Mouse (Mus musculus) hindbrain, embryonic 16.5 days (tissue): ENCODE measurements around the gene Twist2. TPM values are rescaled to one million over a fixed set of nuclear protein-coding genes. Genes with fewer than 3 reads are reported as not detected.

Source experiments
- ATAC-seq: fragments of 200-750 bp; cut with Nextera tagmentation; 2 replicates; pipeline ENCODE4 v1.8.0; 2017; ENCODE audit warnings: moderate TSS enrichment, moderate library complexity
- H3K27ac ChIP-seq: fragments of 300-500 bp; sonication (generic); 2 replicates; pipeline ENCODE4 v1.5.1; 2014; ENCODE audit warnings: low read depth, mild to moderate bottlenecking, control low read depth, low read length, moderate library complexity
- H3K27me3 ChIP-seq: fragments of 300-500 bp; sonication (generic); replicated peaks from 2 replicates; pipeline ENCODE4 v1.6.1; 2014; ENCODE audit warnings: low read length; ENCODE audit not compliant: control insufficient read depth, insufficient read depth
- H3K36me3 ChIP-seq: fragments of 300-500 bp; sonication (generic); 2 replicates; pipeline ENCODE4 v1.6.1; 2014; ENCODE audit warnings: mild to moderate bottlenecking, low read length, moderate library complexity, mixed read lengths; ENCODE audit not compliant: control insufficient read depth, insufficient read depth
- H3K4me1 ChIP-seq: fragments of 300-500 bp; sonication (generic); 2 replicates; pipeline ENCODE4 v1.6.1; 2014; ENCODE audit warnings: low read depth, low read length; ENCODE audit not compliant: control insufficient read depth, insufficient read depth
- H3K4me2 ChIP-seq: fragments of 300-500 bp; sonication (generic); 2 replicates; pipeline ENCODE4 v1.6.1; 2014; ENCODE audit warnings: mild to moderate bottlenecking, low read length, control low read depth, moderate library complexity
- H3K4me3 ChIP-seq: fragments of 300-500 bp; sonication (generic); 2 replicates; pipeline ENCODE4 v1.5.1; 2014; ENCODE audit warnings: mild to moderate bottlenecking, low read length, control low read depth, moderate library complexity
- H3K9ac ChIP-seq: fragments of 300-500 bp; sonication (generic); 2 replicates; pipeline ENCODE4 v1.6.1; 2014; ENCODE audit warnings: low read depth, mild to moderate bottlenecking, control low read depth, low read length, moderate library complexity
- H3K9me3 ChIP-seq: fragments of 300-500 bp; sonication (generic); 2 replicates; pipeline ENCODE4 v1.6.1; 2014; ENCODE audit warnings: mild to moderate bottlenecking, low read length, moderate library complexity; ENCODE audit not compliant: control insufficient read depth
- WGBS: fragments of 180-500 bp; shearing (Covaris S2); extraction: QIAGEN DNeasy Blood & Tissue Kit; methylation state at CpG from one replicate; pipeline ENCODE4 v1.1.7; 2014; 5-methylcytosine and 5-hydroxymethylcytosine counted together
- polyA plus RNA-seq: library from polyadenylated mRNA; unstranded; fragments of >200 nt; fragmentation: Nextera tagmentation; extraction: Ambion mirVana; gene quantifications from 2 replicates; pipeline ENCODE4 v1.2.1, GENCODE M21; 2015

The Twist2 gene
- polyA plus RNA-seq, result 1.7 and 2.0 TPM in 2 replicates

DNA sequence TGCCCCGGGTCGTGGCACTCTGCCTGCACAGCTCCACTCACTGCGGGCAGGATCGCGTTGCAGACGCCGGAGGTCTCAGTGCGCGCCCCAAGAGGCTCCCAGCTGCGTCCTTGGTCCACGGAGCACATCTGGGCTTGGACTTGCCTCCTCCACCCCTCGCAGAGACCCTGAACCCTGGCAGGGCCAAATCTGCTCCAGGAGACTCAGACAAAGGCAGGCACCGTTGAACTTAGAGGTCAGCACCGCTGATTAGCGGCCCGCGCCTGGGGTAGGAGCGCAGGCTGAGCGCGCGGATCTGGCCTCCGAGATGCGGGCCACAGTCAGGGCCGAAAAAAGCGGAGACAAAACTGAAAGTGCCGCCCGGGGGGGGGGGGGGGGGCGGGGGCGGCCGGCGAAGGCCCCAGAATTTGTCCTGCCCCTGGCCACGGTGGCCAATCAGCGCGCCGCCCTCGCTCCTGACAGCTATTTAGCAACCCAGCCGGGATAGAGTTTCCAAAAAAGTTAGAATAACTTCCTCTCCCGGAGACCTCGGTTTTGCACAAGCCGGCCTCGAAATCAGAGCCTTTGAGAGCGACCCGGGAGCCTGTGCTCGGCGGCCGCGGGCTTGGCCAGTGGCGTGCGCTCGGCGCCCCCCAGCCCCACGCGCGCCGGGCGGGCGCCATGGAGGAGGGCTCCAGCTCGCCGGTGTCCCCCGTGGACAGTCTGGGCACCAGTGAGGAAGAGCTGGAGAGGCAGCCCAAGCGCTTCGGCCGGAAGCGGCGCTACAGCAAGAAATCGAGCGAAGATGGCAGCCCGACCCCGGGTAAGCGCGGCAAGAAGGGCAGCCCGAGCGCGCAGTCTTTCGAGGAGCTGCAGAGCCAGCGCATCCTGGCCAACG, at the start of gene Twist2:
Gene Twist2, plus strand, starts transcription at position 495 of the 877 bp plus-strand sequence.
- H3K4me3 ChIP-seq, result peak within 1 kb of the TSS; percentile 50
- peak within 1 kb of the TSS; percentile 94 for H3K4me2 ChIP-seq
- WGBS, result under 1% methylated on average over 67 of the region's 77 CpGs
- H3K36me3 ChIP-seq, result no peaks in the 10 kb centered on the region
- peaks cover 44% of the 10 kb centered on the region for H3K27me3 ChIP-seq
- H3K27ac ChIP-seq, result no peak within 1 kb of the TSS
- H3K4me1 ChIP-seq, result peaks cover 13% of the 10 kb centered on the region; the same call in 1 of the 2 replicates
- no peaks in the 10 kb centered on the region for H3K9me3 ChIP-seq
- peak; percentile 52 for ATAC-seq
- peak within 1 kb of the TSS; percentile 59 for H3K9ac ChIP-seq

DNA sequence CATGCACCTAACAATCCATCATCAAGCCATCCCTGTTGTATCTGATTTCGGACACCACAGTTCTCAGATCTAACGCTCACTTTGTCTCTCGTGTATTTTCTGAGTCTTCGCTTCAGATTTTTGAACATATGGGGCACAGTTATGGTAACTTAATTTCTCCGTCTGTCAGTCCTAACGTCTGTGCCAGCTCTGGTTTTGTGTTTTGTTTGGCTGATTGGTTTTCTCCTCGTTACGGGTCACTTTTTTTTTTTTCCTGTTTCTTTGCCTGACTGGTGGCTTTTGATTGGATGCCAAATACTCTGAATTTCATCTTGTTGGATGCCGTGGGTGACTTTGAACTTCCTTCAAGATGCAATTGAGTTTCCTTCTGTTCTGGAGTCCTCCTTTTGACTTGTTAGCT, 48.3 kb upstream of the Twist2 start:
- ATAC-seq, result no peak
- WGBS, result 62% methylated on average over 9 of the region's 9 CpGs
- no peak overlapping the region for H3K27ac ChIP-seq
- no peak overlapping the region for H3K4me2 ChIP-seq
- no peak overlapping the region for H3K4me3 ChIP-seq
- H3K4me1 ChIP-seq, result no peaks in the 10 kb centered on the region
- H3K9me3 ChIP-seq, result no peaks in the 10 kb centered on the region
- no peaks in the 10 kb centered on the region for H3K27me3 ChIP-seq
- H3K9ac ChIP-seq, result no peak overlapping the region
- H3K36me3 ChIP-seq, result no peaks in the 10 kb centered on the region

DNA sequence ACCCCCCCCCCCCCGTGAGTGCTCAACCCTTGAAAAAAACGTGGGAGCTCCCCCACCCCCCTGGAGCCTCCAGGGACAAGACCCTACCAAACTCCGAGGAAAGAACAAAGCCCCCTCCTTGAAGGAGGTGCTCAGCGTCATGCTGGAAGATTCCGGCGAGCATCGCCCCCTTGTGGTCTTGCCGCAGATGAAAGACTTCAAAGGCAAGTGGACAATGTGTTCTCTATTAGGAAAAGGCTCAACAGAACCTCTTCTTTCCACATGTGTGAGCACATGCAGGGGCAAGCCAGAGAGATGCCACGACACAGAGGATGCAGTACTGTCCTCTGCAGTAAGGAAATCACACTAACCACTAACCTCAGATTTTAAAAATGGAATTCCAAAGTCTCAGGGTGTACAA, 46.2 kb upstream of the Twist2 start:
- Histone ChIP-seq H3K9ac (0 out of 2 replicates have a peak overlapping the region, but pooled peaks have one; percentile 20), H3K4me3 (no peak overlapping the region)
- 2% methylated on average over 9 of the region's 9 CpGs for WGBS

DNA sequence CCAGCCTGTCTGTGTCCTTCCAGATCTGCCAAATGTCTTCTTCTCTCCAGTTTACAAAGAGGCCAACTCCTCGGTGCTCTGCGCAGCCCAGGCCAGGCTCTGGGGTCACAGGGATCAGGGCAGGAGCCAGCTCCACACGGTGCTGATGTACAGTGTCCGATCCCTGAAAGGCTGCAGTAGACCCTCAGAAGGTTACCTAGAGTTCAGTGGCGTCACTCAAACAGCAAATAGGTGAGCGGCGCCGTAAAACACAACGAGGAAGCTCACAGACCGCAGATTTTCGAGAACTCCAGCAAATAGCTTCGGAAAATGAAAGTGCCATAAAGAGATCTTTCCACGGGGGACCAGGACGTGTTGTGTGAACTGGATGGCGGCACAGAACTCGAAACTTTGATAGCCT, 44.0 kb upstream of the Twist2 start:
- Histone ChIP-seq H3K4me1 (peaks cover 13% of the 10 kb centered on the region), H3K4me3 (no peak overlapping the region), H3K9me3 (no peaks in the 10 kb centered on the region), H3K9ac (no peak overlapping the region), H3K27ac (no peak overlapping the region), H3K36me3 (no peaks in the 10 kb centered on the region), H3K27me3 (no peaks in the 10 kb centered on the region), H3K4me2 (no peak overlapping the region)
- ATAC-seq, result no peak
- 69% methylated on average over 16 of the region's 16 CpGs for WGBS

More for the DNA sequence above, 46.2 kb upstream of the Twist2 start:
- peak; percentile 68 for ATAC-seq
- H3K4me1 ChIP-seq, result peaks cover 11% of the 10 kb centered on the region
- no peaks in the 10 kb centered on the region for H3K27me3 ChIP-seq
- no peaks in the 10 kb centered on the region for H3K9me3 ChIP-seq
- H3K27ac ChIP-seq, result no peak overlapping the region
- peak overlapping the region; percentile 47 for H3K4me2 ChIP-seq
- H3K36me3 ChIP-seq, result no peaks in the 10 kb centered on the region

DNA sequence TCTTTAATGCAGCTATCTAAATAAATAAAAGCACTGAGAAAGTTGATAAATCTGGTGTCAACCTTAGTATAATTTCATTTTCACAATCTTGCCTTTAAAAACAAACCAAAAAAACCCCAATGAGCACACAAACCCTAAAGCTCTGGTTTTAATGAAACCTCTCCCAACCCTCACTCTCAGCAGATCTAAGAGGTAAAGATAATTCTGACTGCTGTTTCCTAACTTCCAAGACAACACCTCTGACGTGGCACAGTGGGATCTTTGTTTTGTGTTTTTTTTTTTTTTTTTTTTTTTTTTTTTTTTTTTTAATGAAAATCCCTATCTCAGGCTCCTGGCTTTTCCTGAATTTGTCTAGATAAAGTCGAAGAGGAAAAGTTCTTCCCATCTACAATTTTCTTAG, 43.1 kb upstream of the Twist2 start:
- no peaks in the 10 kb centered on the region for H3K9me3 ChIP-seq
- H3K4me1 ChIP-seq, result peaks cover 13% of the 10 kb centered on the region
- H3K9ac ChIP-seq, result no peak overlapping the region
- WGBS, result 42% methylated on average over 2 of the region's 2 CpGs
- no peak overlapping the region for H3K27ac ChIP-seq
- H3K4me3 ChIP-seq, result no peak overlapping the region
- H3K4me2 ChIP-seq, result no peak overlapping the region
- no peaks in the 10 kb centered on the region for H3K27me3 ChIP-seq
- ATAC-seq, result no peak
- H3K36me3 ChIP-seq, result no peaks in the 10 kb centered on the region

DNA sequence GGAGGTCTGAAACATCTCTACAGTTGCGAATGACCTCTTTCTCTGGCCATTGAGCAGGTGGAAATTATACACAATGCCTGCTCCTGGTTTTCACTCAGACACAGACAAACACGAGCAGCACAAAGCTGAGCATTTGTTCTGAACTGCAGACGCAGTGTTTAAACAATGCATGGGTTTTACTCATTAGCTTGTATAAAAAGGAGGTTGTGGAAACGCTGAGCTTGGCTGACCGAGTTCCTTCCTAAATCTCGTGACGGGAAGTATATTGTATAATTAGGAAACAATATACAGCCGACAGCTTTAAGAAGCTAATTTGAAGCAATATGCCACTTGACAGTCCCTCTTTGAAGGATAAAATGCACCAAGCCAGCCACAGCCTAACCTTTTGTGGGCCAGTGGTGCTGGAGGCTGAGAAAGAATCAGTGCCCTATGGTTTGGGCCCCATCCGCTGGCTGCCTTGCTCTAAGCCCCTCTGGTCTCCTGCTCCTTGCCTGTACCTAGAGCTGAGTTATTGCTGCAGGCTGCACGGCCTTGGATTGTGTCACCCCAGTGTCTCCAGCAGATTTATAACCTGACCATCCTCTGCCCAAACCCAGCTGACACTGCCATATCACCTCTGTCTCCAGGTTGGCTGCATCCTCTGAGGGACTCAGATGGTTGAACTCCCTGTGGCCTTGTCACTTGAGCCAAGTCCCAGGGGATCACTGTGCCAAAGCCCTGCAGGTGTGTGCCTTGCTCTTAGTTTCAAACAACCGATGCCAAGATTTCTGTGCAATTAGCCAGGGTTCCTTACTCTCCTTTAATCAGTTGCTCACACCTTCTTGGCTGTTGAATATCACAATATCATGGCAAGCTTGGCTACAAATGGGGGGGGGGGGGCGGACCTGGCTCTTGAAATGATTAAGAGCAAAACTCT, 42.4 kb upstream of the Twist2 start:
- no peaks in the 10 kb centered on the region for H3K27me3 ChIP-seq
- peak; percentile 32; the same call in 1 of the 2 replicates for ATAC-seq
- H3K4me2 ChIP-seq, result no peak overlapping the region
- H3K4me3 ChIP-seq, result no peak overlapping the region
- WGBS, result 21% methylated on average over 12 of the region's 12 CpGs
- H3K27ac ChIP-seq, result no peak overlapping the region
- no peaks in the 10 kb centered on the region for H3K9me3 ChIP-seq
- peak overlapping the region; percentile 11; the same call in 1 of the 2 replicates for H3K9ac ChIP-seq
- no peaks in the 10 kb centered on the region for H3K36me3 ChIP-seq
- peaks cover 13% of the 10 kb centered on the region for H3K4me1 ChIP-seq

- Histone ChIP-seq H3K9ac (peak overlapping the region; percentile 35), H3K4me3 (no peak overlapping the region), H3K27me3 (no peaks in the 10 kb centered on the region), H3K4me1 (peaks cover 13% of the 10 kb centered on the region), H3K9me3 (no peaks in the 10 kb centered on the region), H3K27ac (0 out of 2 replicates have a peak overlapping the region, but pooled peaks have one; percentile 17), H3K4me2 (0 out of 2 replicates have a peak overlapping the region, but pooled peaks have one; percentile 15), H3K36me3 (no peaks in the 10 kb centered on the region)
- 40% methylated on average over 14 of the region's 14 CpGs for WGBS
- peak; percentile 50 for ATAC-seq
Observed at GRCm38 (mm10) chr1:91760140-91760986, 40.9 kb upstream of the Twist2 start.

DNA sequence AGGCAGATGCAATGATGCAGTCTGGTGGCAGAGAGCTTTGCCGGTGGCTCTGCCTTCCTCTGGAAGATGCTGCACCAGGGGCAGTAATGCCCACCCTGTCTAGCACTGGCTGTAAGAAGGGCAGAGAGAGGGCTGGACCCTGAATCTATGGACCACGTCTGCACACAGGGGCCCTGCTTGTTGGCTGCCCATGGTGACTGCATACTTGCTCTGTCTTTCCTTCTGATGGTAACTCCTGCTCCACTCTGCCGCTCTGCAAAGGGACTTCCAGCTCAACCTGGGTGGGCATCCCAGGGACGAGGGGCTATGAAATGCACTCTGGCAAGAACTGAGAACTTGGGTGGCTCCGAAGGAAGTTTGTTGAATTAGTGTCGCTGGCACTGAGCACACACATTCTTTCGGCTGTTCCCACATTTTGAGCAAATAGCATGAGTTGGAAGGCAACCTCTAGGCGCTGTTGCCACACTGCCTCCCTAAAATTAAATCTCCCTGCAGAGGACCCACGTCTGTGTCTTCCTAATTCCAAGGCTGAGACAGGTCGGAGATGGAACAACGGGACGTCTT, 38.7 kb upstream of the Twist2 start:
- Histone ChIP-seq H3K36me3 (no peaks in the 10 kb centered on the region), H3K4me2 (no peak overlapping the region), H3K27ac (no peak overlapping the region), H3K4me3 (no peak overlapping the region), H3K9ac (no peak overlapping the region), H3K4me1 (peaks cover 13% of the 10 kb centered on the region), H3K9me3 (no peaks in the 10 kb centered on the region), H3K27me3 (no peaks in the 10 kb centered on the region)
- 57% methylated on average over 12 of the region's 12 CpGs for WGBS
- no peak for ATAC-seq
